Mouse (Mus musculus) lung, embryonic 15.5 days (tissue): ENCODE data around the gene Acvr1b. TPM values are rescaled to one million over a fixed set of nuclear protein-coding genes. Genes with fewer than 3 reads are reported as not detected.

Experiments used
- ATAC-seq: fragments of 200-750 bp; cut with Nextera tagmentation; 2 replicates; pipeline ENCODE4 v1.8.0; 2017; ENCODE audit warnings: moderate number of reproducible peaks, borderline replicate concordance; ENCODE audit not compliant: low FRiP score, low TSS enrichment; ENCODE audit errors: extremely low read depth
- H3K27ac ChIP-seq: fragments of 300-500 bp; sonication (generic); 2 replicates; pipeline ENCODE4 v1.5.1; 2015; ENCODE audit warnings: moderate library complexity, mild to moderate bottlenecking, inconsistent platforms
- H3K27me3 ChIP-seq: fragments of 300-500 bp; sonication (generic); 2 replicates; pipeline ENCODE4 v1.6.1; 2015; ENCODE audit warnings: inconsistent platforms
- H3K36me3 ChIP-seq: fragments of 300-500 bp; sonication (generic); 2 replicates; pipeline ENCODE4 v1.6.1; 2015; ENCODE audit warnings: inconsistent platforms
- H3K4me1 ChIP-seq: fragments of 300-500 bp; sonication (generic); 2 replicates; pipeline ENCODE4 v1.6.1; 2015; ENCODE audit warnings: inconsistent platforms
- H3K4me2 ChIP-seq: fragments of 300-500 bp; sonication (generic); 2 replicates; pipeline ENCODE4 v1.6.1; 2015; ENCODE audit warnings: inconsistent platforms, mild to moderate bottlenecking, moderate library complexity
- H3K4me3 ChIP-seq: fragments of 300-500 bp; sonication (generic); 2 replicates; pipeline ENCODE4 v1.5.1; 2015; ENCODE audit warnings: mild to moderate bottlenecking, inconsistent platforms
- H3K9ac ChIP-seq: fragments of 300-500 bp; sonication (generic); 2 replicates; pipeline ENCODE4 v1.6.1; 2015; ENCODE audit warnings: inconsistent platforms
- H3K9me3 ChIP-seq: fragments of 300-500 bp; sonication (generic); 2 replicates; pipeline ENCODE4 v1.6.1; 2016; ENCODE audit warnings: inconsistent platforms
- WGBS: fragments of 180-500 bp; shearing (Covaris S2); methylation state at CpG from one replicate; pipeline ENCODE4 v1.1.7; 2015; 5-methylcytosine and 5-hydroxymethylcytosine counted together
- microRNA-seq: library from miRNA; unstranded; fragments of <30 nt; microRNA quantifications from one replicate; pipeline ENCODE4, GENCODE M21; 2016
- polyA plus RNA-seq: library from polyadenylated mRNA; unstranded; fragments of >200 nt; fragmentation: Nextera tagmentation; extraction: Ambion mirVana; gene quantifications from 2 replicates; pipeline ENCODE4 v1.2.1, GENCODE M21; 2015

Acvr1b gene
- polyA plus RNA-seq, 1 experiment from 2014 or later: 6.0 TPM

- 78% methylated on average over 11 of the region's 11 CpGs for WGBS
- Histone ChIP-seq H3K9me3 (no peaks in the 10 kb centered on the region), H3K4me2 (no peak overlapping the region), H3K4me3 (no peak overlapping the region), H3K27me3 (no peaks in the 10 kb centered on the region), H3K4me1 (peaks cover 46% of the 10 kb centered on the region), H3K27ac (no peak overlapping the region), H3K9ac (no peak overlapping the region), H3K36me3 (no peaks in the 10 kb centered on the region)
- ATAC-seq: no peak
Measured at GRCm38 (mm10) chr15:101258420-101258819, 84.6 kb downstream of the Acvr1b start.

DNA sequence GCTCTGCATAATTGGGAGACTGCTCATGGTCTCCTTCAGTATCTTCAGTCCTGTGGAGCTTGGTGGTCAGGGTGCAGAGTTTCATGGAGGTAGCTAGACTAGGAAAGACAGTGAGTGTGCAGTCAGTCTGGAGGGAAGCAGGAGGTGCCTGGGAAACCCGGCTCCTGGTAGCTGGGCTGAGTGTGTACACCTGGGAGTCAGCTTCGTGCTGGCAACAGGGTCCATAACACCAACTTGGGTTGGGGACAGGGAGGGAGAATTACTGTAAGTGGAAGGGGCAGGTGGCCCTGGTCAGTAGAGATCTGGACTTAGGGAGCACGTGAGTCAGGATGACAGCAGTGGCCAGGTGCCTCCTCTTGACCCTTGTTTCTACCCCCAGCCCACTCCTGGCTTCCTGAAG is 86.1 kb downstream of the Acvr1b start:
- ATAC-seq: no peak
- Histone ChIP-seq H3K27me3 (no peaks in the 10 kb centered on the region), H3K9me3 (no peaks in the 10 kb centered on the region), H3K9ac (no peak overlapping the region), H3K4me1 (peaks cover 35% of the 10 kb centered on the region), H3K27ac (peak overlapping the region; percentile 85), H3K4me3 (no peak overlapping the region), H3K36me3 (no peaks in the 10 kb centered on the region), H3K4me2 (no peak overlapping the region)
- 64% methylated on average over 3 of the region's 3 CpGs for WGBS

GRCm38 (mm10) chr15:101260387-101260786 is 86.5 kb downstream of the Acvr1b start:
- 26% methylated on average over 10 of the region's 10 CpGs for WGBS
- Histone ChIP-seq H3K27me3 (no peaks in the 10 kb centered on the region), H3K27ac (peak overlapping the region; percentile 85), H3K9ac (no peak overlapping the region), H3K4me2 (no peak overlapping the region), H3K36me3 (no peaks in the 10 kb centered on the region), H3K9me3 (no peaks in the 10 kb centered on the region), H3K4me3 (no peak overlapping the region), H3K4me1 (peaks cover 34% of the 10 kb centered on the region)
- peak; percentile 41; the same call in 1 of the 2 replicates for ATAC-seq

DNA sequence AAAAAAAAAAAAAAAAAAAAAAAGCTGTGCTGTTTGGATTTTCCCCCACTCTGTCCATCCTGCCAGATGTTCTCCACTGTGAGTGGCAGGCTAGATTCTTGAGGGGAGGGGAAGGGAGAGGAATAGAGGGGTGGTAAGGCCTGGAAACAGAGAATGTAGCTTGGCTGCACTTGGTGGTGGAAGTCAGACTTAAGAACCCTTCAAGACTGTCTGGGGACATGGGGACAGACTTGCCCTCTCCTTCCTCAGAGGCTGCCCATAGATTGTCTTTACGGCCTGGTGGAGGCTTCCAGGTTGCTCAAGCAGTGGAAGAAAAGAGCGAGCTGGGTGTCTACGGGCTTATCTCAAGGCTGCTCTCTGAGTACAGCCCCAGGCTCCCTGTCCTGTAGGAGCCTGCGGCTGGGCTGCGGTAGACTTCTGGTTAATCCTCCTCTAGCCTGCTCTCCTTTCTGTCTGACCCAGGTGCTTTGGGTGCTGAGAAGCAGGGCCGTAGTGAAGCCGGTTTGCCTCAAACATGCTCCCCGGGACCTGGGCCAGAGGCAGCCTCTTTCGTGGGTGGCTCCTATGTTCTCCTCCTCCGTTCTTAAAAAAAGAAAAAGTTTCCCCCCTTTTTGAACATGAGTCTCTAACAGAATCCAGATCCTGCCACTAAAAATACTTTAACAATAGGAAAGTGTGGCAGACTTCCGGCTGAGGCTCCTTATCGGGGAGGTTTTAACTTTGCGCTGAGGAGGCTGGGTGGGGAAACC is 87.2 kb downstream of the Acvr1b start:
- Histone ChIP-seq H3K36me3 (no peaks in the 10 kb centered on the region), H3K9ac (no peak overlapping the region), H3K9me3 (no peaks in the 10 kb centered on the region), H3K4me2 (no peak overlapping the region), H3K4me3 (no peak overlapping the region), H3K27ac (peak overlapping the region; percentile 85), H3K27me3 (no peaks in the 10 kb centered on the region), H3K4me1 (peaks cover 41% of the 10 kb centered on the region)
- ATAC-seq: 0 out of 2 replicates have a peak, but pooled peaks have one; percentile 20
- 38% methylated on average over 13 of the region's 13 CpGs for WGBS

GRCm38 (mm10) chr15:101262502-101262901 is 88.6 kb downstream of the Acvr1b start:
- Histone ChIP-seq H3K4me2 (no peak overlapping the region), H3K27ac (peak overlapping the region; percentile 85), H3K27me3 (no peaks in the 10 kb centered on the region), H3K4me1 (peaks cover 52% of the 10 kb centered on the region), H3K36me3 (no peaks in the 10 kb centered on the region), H3K9ac (no peak overlapping the region), H3K9me3 (no peaks in the 10 kb centered on the region), H3K4me3 (no peak overlapping the region)
- ATAC-seq: no peak
- WGBS: 74% methylated on average over 5 of the region's 5 CpGs

Small RNA genes within 50 kb of the gene (microRNA-seq; reads per million reads assigned to microRNA genes)
- not detected for gene Mir6962

Other genes starting within 250 kb of the Acvr1b start
- 0.19 TPM in 1 of 2 replicates, not detected in the other for gene Gm47841, start 126.7 kb upstream of the Acvr1b start, polyA plus RNA-seq
- 0.19 and 0.24 TPM in 2 replicates for gene Fignl2, start 95.5 kb upstream of the Acvr1b start, polyA plus RNA-seq
- gene Ankrd33, start 58.3 kb upstream of the Acvr1b start, polyA plus RNA-seq: not detected in 2 replicates
- gene Acvrl1, start 45.5 kb upstream of the Acvr1b start, polyA plus RNA-seq: 68.2 and 72.4 TPM in 2 replicates
- 6.9 and 7.9 TPM in 2 replicates for gene Grasp, start 50.1 kb downstream of the Acvr1b start, polyA plus RNA-seq
- gene Nr4a1, start 80.2 kb downstream of the Acvr1b start, polyA plus RNA-seq: 9.2 and 9.9 TPM in 2 replicates
- 74.5 and 76.8 TPM in 2 replicates for gene Atg101, start 110.2 kb downstream of the Acvr1b start, polyA plus RNA-seq
- 48.1 and 50.0 TPM in 2 replicates for gene 6030408B16Rik, start 119.1 kb downstream of the Acvr1b start, polyA plus RNA-seq
- gene Krt80, start 196.1 kb downstream of the Acvr1b start, polyA plus RNA-seq: 1.7 and 2.0 TPM in 2 replicates
- 152 and 158 TPM in 2 replicates for gene Krt7, start 237.0 kb downstream of the Acvr1b start, polyA plus RNA-seq